Mouse (Mus musculus) heart, adult 18-20 months (tissue): Measurements from ENCODE around the gene Slc25a3. TPM values are rescaled to one million over a fixed set of nuclear protein-coding genes. Genes with fewer than 3 reads are reported as not detected.

Experiments
- DNase-seq, 2 experiments: peaks; one replicate each; pipeline ENCODE4 v3.0.0; 2021 to 2022; ENCODE audit warnings: mixed read lengths in 1 of 2
- long read RNA-seq, 2 experiments: library from polyadenylated mRNA; stranded (forward); transcript quantifications; one replicate each; pipeline ENCODE4 v2.0.0; 2021
- total RNA-seq, 2 experiments: library from RNA; stranded (reverse); gene quantifications; 2 replicates each; pipeline ENCODE4 v1.2.3; 2021

Gene Slc25a3
- 1,000 to 10,000 TPM; 2,644 to 2,919 TPM for total RNA-seq
- long read RNA-seq, experiment 1, transcript Slc25a3-206 (8 exons, 1,341 nt): major isoform, 1,275 of 1,610 reads
- long read RNA-seq, experiment 1, transcript Slc25a3-204 (5 exons, 891 nt): minor isoform, 17 of 1,610 reads
- long read RNA-seq, experiment 1, transcript Slc25a3-201 (8 exons, 1,612 nt): minor isoform, 31 of 1,610 reads
- long read RNA-seq, experiment 1, partial matches to known transcripts: 83 of 1,610 reads
- long read RNA-seq, experiment 1, other reads (novel, unspliced or antisense): 203 of 1,610 reads
- long read RNA-seq, experiment 2, transcript Slc25a3-204 (5 exons, 891 nt): minor isoform, 15 of 953 reads
- long read RNA-seq, experiment 2, transcript Slc25a3-206 (8 exons, 1,341 nt): major isoform, 693 of 953 reads
- long read RNA-seq, experiment 2, transcript Slc25a3-201 (8 exons, 1,612 nt): minor isoform, 21 of 953 reads
- long read RNA-seq, experiment 2, partial matches to known transcripts: 46 of 953 reads
- long read RNA-seq, experiment 2, other reads (novel, unspliced or antisense): 177 of 953 reads

DNA sequence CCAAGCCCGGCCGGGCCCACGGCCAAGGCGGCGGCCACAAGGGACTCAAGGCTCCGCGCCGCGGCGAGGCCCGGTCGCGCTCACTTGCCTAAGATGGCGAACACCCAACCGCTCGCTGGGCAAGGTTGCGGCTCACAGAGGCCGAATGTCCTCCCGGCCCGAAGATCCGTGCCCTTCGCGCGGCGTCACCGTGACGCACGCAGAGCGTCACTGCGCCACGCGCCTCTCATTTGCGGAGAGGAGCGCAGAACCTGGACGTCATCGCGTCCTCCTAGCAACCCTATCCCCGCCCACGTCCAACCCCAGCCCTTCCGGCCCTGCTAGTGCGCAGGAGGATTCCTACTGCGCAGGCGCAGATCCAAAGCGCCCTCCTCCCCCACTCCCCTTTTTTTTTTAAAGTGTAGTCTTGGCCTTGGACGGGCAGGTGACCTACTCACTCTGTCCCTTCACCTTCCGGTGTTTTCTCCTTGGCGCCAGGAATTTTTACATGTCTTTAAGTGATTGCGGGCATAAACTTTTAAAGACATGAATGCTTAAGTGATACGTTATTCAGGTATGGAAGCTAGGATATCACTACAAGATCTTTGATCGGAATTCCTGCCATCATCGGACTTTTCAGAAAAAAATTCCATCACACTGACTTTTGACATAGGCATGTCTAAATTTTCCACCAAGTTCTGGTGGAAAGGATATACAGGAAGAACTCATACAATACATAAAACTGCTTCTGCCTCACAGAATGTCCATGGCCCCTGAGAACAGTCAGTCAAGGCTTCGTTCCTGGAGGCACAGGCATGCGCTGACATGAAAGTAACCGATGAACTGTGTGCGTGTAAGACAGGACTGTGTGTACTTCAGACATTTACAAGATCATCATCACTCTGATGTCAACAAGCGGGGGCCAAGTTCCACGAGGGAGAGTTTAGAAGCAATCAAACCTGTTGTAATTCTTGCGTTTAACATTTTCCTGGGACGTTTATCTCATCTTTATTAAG lies at the start of gene Slc25a3:
Gene Slc25a3 (minus strand): TSS at position 232 of the 995 bp plus-strand sequence.
- DNase-seq: peak; percentile 97 to 99

DNA sequence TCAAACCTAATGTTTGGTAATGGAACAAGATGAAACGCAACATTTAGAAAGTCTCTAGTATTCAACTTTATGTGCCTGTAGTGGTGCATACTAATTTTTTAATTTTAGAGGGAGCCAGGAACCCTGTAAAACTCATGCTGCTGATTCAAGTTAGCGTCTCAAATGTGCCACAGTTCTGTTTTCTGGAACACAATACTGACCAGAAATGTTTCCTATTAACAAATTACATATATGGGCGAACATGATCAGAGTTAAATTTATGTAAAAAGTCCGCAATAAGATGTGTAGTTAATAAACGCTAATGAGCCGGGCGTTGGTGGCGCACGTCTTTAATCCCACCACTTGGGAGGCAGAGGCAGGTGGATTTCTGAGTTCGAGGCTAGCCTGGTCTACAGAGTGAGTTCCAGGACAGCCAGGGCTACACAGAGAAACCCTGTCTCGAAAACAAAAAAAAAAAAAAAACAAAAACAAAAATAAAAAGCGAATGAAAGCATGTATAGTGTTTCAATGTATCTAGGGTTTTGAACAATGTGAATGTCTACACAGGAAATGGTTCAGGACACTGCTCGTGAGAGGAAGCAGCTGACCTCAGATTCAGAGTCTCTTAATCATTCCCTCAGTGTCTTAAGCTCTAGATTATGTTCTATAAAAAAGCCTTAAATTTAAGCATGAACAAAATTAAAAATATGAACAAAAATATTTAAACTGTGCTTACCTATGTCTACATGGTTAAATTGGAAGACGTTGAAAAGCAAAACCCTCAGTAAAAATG lies 48.7 kb upstream of the Slc25a3 start:
- no peak for DNase-seq

DNA sequence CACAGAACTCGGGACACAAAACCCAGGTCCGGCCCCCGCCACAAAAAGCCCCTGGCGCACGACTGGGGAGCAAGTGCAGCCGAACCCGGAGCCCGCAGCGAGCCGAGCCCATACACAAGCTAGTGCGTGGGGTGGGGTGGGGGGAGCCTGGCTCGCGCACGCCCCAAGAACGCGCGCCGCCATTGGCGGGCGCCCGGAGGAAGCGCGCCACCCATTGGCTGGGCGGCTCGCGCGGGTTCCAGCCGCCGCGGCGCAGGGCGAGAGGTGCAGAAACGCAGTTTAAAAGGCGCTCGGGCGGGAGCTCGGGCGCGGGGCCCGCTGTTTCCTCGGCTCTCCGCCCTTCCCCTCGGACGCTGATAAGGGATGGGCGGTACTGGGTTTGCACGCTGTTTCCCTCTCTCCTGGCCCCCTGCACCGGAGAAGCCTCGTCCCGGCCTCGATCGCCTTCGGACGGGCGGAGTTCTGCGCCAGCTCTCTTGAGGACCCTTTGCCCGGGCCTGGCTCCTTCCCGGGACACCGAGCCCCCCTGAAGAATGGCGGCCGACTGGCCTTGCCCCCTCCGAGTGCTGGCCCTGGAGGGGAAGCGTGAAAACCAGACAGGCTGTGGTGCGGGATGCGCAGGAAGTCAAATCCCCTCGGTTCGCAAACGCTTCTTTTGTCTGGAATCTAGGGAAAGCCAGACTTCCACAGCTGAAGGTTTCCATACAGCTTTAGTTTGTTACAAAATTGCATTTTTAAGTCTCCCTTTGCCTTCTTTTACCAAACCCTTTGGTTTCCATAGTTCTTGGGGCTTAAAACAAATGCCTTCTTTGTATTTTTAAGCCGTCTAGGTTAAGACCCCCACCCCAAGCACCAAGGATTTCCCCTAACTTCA lies 47.8 kb upstream of the Slc25a3 start:
- DNase-seq: peak; percentile 94 to 97

DNA sequence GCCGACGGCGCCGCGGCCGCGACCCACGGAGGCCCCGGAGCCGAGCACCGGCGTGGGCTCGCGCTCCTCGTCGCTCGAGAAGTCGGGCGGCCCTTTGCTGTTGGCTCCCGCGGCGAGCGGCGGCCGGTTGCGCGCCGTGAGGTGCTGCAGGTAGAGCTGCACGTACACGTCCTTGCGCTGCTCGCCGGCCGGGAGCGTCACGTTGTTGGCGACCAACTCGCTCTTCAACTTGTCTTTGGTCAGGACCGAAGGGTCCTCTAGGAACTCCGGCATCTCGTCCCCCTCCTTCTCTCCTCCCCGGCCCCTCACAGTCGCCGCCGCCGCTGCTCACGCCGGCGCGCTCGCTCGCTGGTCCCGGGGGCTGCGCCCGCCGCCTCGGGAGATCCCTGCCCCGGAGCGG lies 47.2 kb upstream of the Slc25a3 start:
- DNase-seq: no peak

DNA sequence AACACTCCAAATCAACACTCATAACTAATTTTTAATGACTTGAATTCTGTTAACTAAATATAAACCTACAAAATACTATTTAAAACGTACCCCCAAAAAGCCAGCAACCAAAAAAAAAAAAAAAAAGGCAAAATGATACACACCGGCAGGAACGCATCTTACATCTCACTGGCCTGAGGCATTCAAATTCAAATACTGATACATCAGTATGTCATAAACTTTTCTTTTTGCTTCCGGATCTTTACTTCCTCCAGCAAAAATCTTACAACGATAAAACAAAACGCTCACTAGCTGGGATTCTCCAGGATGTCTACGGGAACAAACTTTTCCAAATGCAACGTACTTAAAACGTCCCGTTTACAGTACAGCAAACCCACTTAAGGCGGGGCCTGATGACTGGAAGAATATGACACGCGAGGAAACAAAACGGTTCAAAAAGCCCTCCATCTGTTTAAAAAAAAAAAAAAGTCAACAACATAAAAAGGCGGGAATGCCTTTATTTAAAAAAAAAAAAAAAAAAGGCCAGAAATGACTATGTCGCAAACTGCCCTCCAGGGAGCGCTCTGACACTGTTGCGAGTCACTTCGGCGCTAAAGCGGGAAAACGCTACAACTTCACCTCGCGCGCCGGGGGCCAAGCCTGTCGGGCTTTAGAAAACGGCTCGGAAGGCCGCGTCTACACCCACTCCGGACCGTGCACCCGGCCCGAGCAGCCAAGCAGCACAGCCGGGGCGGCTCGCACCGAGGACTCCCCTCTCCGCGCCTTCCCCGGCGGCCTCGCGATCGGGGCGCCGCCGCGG lies 46.5 kb upstream of the Slc25a3 start:
- DNase-seq: peak; percentile 88 to 91

DNA sequence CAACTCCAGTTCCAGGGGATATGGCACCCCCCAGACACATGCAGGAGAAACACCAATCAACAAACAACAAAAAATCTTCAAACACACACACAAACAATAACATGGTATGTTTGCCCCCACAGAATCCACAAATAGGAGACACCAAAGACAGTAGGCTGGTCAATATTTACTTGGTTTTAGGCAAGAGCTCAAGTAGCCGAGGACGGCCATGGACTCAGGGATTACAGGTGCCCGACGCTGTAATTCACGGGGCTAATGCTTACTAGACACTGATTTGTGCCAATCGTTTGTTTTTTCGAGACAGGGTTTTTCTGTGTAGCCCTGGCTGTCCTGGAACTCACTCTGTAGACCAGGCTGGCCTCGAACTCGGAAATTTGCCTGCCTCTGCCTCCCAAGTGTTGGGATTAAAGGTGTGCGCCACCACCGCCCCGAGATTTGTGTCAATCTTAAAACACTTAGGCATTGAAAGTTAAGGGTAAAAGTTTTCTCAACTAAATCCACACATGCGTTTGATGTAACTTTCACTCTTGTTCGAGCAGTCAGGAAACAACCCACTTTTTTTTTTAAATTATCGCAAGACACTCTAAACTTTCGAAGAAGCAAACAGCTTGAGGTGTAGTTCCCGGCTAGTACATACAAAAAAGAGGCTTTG lies 45.7 kb upstream of the Slc25a3 start:
- no peak for DNase-seq

DNA sequence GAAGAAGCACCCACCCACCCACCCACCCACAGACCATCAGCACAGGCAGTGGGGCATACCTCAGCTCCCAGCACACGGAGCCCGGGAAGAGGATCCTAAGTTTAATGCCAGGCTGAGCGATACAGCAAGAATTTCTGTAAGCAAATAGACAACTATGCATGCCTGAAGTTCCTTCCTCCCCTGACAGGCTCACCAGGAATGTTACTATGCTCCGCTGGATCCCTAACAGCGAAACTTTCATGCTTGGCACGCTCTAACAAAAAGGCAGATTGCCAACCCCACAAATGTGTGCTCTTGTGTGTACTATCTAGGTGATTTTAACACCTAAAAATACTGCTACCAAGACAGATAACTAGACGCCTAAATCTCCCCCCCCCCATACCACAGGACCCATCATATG lies 43.5 kb upstream of the Slc25a3 start:
- no peak for DNase-seq

DNA sequence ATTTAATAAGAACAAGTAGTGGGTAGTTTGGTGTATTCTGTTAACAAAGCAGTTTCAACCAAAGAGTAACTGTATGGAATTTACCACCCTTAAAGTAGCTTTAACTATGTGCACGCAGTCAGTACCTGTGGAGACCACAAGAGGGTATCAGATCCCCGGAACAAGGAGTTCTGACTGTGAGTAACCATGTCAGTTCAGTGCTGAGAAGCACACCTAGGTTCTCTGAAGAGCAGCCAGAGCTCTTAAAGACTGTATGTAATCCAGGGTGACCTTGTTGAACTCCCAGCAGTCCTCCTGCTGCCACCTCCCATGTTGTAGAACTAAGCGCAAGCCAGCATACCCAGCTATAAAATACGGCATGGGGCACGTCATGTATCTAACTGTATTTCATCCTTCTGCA lies 43.0 kb upstream of the Slc25a3 start:
- peak; percentile 72 to 82 for DNase-seq

DNA sequence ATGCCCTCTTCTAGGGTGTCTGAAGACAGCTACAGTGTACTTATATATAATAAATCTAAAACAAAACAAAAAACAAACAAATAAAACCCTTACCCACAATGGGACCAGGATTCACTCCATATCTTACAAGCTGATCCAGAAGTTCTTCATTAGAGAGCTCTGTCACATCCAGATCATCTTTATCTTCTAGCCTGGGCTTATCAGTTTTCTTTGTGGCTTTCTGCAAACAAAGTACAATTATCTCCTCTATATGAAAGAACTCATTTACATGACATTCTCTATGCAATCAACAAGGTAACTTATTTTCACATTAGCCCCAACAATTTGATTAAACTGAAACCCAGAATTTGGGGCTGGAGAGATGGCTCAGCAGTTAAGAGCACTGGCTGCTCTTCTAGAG lies 42.0 kb upstream of the Slc25a3 start:
- DNase-seq: no peak

DNA sequence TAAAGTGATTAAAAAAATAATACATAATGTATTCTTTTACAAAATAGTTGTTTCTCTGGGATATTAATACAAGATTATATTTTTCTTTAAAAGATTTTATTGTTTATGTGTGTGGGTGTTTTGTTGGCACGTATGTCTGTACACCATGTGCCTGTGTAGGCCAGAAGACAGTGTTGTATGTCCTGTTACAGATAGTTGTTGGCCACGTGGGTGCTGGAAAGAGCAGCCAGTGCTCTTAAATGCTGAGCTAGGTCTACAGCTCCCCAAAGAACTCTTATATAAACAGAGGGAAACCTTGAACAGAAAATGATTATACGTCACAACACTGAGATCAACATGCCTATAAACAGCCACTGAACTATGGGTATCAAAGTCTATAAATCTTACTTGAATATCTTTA lies 40.6 kb upstream of the Slc25a3 start:
- DNase-seq: no peak

DNA sequence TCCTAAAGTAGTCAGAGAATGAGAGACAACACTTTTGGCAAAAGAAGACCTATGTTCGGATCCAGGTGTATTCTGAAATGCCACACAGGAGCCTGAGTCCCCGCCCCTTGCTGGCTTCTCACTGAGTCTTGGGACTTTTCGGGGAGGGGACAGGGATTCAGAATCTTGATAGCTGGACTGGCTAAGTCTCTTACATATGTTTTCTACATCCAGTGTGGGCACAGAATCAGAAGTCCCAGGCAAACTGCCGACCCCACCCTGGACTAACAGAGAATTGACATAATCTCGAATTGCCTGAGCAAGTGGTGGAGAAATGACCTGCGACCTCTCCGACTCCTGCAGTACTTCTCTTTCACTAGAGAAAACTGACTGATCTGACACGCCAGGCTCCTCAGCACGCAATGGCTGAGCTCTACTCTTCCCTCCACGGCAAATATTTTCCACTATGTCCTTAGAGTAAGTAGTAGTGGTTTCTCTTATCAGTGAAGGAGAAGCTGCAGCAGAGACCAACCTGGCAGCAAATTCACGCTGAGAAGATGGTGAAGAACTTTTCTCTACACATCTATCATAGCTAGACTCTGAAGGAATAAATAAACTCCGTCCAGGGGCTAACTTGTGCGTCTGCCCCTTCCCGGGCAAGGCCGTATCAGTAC lies 38.8 kb upstream of the Slc25a3 start:
- DNase-seq: no peak

DNA sequence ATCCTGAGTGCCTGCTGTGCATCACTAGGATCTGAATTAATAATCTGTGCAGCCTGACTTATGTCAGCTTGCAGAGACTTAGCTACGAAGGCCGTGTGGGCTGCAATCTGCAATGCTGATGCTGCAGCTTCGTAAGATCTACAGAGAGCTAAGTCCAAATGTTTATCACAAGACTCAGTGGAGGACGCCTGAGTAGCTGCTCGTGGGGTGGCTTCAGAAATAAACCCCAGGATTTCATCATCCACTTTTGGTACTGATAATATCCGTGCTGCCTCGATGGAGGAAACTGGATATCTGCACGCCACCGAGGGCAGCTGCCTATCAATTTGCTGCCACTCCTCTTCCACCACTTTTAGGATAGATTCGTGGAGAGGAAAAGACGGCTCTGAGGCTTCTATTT lies 38.2 kb upstream of the Slc25a3 start:
- no peak for DNase-seq

DNA sequence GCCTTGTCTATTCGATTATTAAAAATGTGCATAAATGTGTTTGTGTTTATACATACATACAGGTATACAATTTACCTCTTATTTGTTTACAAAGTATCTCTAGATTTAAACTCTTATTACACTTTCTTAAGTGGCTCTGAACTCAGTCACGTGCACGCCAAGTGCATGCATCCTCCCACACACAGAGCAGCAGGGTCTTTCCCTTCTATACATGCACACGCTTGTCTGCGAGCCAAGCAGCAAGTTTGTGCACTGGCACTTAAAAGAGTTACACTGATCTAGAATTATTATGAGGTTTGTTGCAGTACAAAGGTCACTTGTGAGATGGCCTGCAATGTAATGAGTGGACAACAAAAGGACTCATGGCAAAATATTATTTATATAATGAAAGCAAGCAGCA lies 37.1 kb upstream of the Slc25a3 start:
- no peak for DNase-seq

DNA sequence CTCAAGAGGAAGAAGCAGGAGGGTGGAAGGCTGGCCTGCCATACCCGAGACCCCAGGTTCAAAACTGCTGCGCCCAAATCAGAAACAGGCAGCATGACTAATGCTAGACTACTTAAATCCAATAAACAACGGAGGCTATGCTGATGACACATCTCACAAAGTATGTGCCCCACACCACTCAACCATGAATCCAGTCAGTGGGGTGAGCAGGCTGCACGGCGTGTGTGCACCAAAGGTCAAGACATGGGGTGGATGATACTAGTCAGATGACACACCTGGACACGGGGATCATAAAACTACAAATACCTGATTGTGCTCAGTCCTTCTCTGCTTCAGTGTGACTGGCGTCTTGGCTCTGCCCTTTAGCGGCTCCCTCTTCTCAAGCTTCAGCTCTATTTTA lies 34.6 kb upstream of the Slc25a3 start:
- DNase-seq: no peak

DNA sequence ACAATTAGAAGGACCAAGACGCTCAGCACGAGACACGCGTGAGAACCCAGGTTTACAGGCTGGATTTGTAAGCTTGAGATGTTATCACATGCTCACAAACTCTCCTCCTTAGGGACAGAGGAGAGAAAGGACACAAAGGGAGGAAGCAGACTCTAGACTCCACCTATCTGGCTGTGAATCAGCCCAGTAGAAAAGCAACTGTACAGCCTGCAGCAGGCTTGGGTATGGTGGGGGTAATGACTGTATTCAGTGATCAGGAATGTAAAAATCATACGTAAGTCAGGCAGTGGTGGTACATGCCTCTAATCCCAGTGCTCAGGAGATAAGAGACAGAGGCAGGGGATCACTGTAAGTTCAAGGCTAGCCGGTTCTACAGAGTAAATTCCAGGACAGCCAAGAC lies 32.5 kb upstream of the Slc25a3 start:
- DNase-seq: peak; percentile 45 to 70

DNA sequence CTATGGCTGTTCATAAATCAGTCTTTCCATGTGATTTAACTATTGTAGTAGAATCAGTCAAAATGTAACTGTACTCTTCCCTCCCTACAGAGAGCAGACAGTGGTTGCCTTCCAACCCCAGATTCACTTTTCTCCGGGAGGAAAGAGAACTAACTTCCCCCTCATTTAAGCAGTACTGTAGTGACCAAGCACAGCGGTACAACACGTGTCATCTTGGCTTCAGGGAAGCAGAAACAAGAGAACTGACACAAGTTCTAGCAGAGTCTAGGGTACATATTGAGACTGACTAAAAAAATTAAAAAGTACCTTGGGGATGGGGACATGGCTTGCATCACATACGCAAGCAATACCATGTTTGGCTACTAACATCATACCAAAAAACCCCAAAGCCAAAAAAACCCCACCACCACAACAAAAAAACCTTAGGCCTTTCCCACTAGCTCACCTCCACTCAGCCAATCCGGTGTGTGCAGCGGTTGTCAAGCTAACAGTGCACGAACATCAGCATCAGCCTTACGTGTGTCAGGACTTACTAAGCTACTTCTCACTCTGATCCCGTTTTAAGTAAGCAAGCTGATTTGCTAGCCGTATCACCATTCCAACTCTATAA lies 30.1 kb upstream of the Slc25a3 start:
- no peak for DNase-seq

DNA sequence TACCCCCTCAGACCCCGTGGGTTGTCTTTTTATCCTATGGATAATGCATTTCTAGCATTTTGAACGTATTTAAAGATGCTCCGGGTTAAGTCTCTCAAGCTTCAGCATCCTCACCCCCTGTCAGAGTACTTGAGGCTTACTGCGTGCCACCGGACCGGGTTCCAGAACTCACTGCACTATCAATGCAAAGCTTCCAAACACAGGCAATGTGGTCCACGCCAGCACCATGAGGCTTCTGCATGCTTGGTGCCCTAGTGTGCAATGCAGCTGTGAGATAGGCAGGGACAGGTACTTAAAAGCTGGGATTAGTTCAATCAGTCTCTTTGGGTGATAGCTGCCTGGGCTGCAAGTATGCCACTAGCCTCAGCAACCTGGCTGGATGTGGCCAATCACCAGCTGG lies 21.6 kb upstream of the Slc25a3 start:
- no peak for DNase-seq
